Mouse (Mus musculus): ENCODE measurements around the gene Rasgrp1.

The Rasgrp1 gene

DNA sequence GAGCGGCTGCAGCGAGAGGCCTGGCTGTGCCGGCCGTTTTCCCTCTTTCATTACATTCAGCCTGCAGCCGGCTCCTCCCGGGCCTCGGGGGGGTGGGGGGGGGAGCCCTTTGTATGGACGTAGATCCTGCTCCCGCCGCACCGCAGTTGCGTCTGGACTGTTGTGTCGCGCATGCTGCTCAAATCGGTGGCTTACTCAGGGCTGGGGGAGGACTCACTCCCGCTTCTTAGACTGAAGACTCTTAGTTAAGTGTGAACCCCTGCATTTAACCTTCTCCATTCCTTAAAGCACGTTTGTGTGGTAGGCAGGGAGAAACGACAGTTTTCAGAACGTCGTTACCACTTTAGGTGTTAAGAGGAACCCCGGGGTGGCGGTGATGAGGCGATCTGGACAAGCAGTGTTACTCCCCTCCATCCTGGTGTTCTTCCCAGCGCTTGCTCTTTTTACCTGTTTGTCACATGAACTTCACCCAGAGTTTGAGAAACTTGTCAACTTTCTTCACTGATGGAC is 92.7 kb downstream of the Rasgrp1 start:
- DNase-seq (ENCODE audit: extremely low spot score, low spot score): no peak

DNA sequence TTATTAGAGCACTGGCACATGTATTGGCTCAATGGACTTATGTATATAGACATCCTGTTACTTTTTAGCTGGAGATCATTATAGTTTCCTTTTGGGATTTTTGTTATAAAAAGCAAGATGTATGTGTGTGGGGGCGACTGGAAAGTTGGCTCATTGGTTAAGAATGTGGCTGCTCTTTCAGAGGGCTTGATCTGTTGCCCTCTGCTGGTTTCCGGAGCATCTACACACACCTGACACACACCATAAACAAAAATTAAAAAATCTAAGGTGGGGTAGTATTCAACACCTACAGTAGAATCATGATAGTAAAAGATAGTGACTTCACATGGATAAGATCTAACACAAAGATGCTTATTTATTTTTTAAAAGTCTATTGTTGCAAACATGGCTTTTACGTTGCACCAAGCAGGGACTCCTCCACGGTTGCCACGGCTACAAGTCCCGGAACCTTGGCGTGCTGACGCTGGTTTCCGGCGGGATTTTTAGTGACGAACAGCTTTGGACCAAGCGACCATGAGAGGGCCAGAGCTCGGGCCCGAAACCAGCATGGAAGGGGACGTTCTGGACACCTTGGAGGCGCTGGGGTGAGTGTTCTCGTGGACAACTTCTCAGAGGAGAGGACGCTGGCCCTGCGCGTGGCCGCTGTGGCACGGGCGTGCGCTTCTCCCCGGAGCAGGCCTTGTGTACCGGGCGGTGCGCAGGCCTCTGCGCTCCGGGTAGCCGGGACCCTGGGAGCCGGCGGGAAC is 93.4 kb downstream of the Rasgrp1 start, which contains the start of gene Fam98b:
Fam98b (plus strand) TSS at position 485 of the 746 bp plus-strand sequence.
- peak; percentile 95 for DNase-seq (ENCODE audit: extremely low spot score, low spot score)

DNA sequence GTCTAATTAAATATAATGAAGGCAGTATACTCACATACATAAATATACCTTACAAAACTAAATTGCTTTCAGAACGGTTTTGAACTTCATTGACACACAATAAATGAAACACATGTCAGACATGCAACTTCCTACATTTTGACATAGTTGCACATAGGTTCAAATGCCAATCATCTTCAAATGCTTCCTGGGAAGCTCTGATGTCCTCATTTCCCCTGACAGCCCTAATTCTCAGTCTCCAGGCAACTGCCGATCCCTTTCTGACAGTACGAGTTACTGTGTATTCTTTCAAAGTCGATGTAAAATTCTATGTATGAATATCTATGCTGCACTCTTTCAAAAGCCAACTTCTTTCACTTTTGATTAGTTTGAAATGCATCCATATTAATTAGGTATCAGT is 100.8 kb downstream of the Rasgrp1 start:
- DNase-seq (ENCODE audit: extremely low spot score, low spot score): no peak

DNA sequence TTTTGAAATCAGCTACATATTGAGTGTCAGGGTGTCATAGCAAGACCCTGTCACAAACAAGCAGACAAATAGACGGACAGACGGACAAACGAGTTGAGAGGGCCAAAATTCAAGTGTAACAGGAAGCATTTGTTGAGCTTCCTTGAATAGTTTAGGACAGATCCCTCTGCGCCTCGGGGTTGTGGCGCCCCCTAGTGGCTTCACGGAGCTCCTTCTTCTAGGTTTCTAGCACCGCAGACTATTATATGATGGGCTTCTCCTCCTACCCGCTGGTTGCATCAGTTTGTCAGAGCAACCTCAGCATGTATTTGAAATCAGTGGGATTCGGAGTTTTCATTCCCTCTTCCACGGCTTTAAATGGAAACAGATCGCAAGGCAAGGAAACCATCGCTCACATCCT is 111.5 kb downstream of the Rasgrp1 start:
- DNase-seq (ENCODE audit: extremely low spot score, low spot score): peak; percentile 86

DNA sequence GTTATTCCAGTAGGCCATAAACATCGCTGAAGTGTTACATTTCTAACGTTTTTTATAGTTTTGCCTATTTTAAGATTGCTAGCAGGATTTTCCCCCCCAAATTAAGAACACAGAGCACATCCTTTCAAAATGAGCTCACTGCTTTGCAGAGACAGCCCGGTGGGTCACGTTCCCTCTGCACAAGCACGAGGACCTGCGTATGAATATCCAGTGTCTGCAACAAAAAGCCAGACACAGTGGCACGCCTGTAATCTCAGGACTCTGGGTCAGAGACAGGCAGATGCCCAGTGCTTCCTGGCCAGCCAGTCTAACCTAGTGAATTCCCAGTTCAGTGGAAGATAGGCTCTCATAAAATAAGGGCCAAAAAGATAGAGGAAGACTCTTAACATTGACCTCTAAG is 112.5 kb downstream of the Rasgrp1 start:
- no peak for DNase-seq (ENCODE audit: extremely low spot score, low spot score)

All from neural tube, embryonic 10.5 days (tissue).